Mouse (Mus musculus): ENCODE results near the gene Ints1. TPM values are rescaled to one million over a fixed set of nuclear protein-coding genes. Genes with fewer than 3 reads are reported as not detected.

Gene Ints1
- polyA plus RNA-seq, 1 experiment from 2014 or later, result 24.3 TPM

Small RNA genes within 50 kb of the gene (microRNA-seq; reads per million reads assigned to microRNA genes)
- 0.44 reads per million for gene Mir7037

Other genes with a start within 250 kb of the Ints1 start
- 43.3 and 46.4 TPM in 2 replicates for gene Uncx, start 232.2 kb downstream of the Ints1 start, polyA plus RNA-seq (2015; fragmentation: Nextera tagmentation; extraction: Ambion mirVana)
- gene Micall2, start 39.3 kb downstream of the Ints1 start, polyA plus RNA-seq (2015; fragmentation: Nextera tagmentation; extraction: Ambion mirVana), result 6.2 and 6.3 TPM in 2 replicates
- gene Mafk, start 15.8 kb upstream of the Ints1 start, polyA plus RNA-seq (2015; fragmentation: Nextera tagmentation; extraction: Ambion mirVana), result 11.7 and 12.1 TPM in 2 replicates
- gene Tmem184a, start 44.2 kb upstream of the Ints1 start, polyA plus RNA-seq (2015; fragmentation: Nextera tagmentation; extraction: Ambion mirVana), result 0.23 and 0.64 TPM in 2 replicates
- not detected in 2 replicates for gene Gm26938, start 50.7 kb upstream of the Ints1 start, polyA plus RNA-seq (2015; fragmentation: Nextera tagmentation; extraction: Ambion mirVana)
- gene Psmg3, start 51.2 kb upstream of the Ints1 start, polyA plus RNA-seq (2015; fragmentation: Nextera tagmentation; extraction: Ambion mirVana), result 66.6 and 70.3 TPM in 2 replicates
- 3.3 and 4.0 TPM in 2 replicates for gene Elfn1, start 132.3 kb upstream of the Ints1 start, polyA plus RNA-seq (2015; fragmentation: Nextera tagmentation; extraction: Ambion mirVana)

Data from neural tube, embryonic 13.5 days (tissue).